ENCODE assay signal across 30 mouse cellular contexts in genomic region chr13:13476568-13476967, GRCm38 (mm10). TPM values are rescaled to one million over a fixed set of nuclear protein-coding genes. Genes with fewer than 3 reads are reported as not detected.
"Had no signal": no experiment of that assay in that cellular context is flagged by ENCODE, and none has a peak within 500 bp of the region (broad histone marks: within the 10 kb centered on the region; RNA-seq: fewer than 3 reads in every experiment).

No protein-coding gene starts in this region.

- H3K27me3 ChIP-seq: embryonic facial prominence, embryonic 12.5 days; embryonic facial prominence, embryonic 13.5 days; embryonic facial prominence, embryonic 15.5 days; forebrain, embryonic 12.5 days; forebrain, embryonic 13.5 days; forebrain, embryonic 15.5 days had no signal

- H3K27ac ChIP-seq: embryonic facial prominence, embryonic 10.5 days; embryonic facial prominence, embryonic 12.5 days; embryonic facial prominence, embryonic 13.5 days; embryonic facial prominence, embryonic 15.5 days; forebrain, embryonic 10.5 days; forebrain, embryonic 12.5 days; forebrain, embryonic 13.5 days; forebrain, embryonic 15.5 days; heart, adult 2 months had no signal

- H3K9ac ChIP-seq: embryonic facial prominence, embryonic 12.5 days; embryonic facial prominence, embryonic 13.5 days; embryonic facial prominence, embryonic 15.5 days; forebrain, embryonic 12.5 days; forebrain, embryonic 13.5 days; forebrain, embryonic 15.5 days; forebrain, postnatal 0 days had no signal

- H3K4me2 ChIP-seq: embryonic facial prominence, embryonic 12.5 days; embryonic facial prominence, embryonic 13.5 days; embryonic facial prominence, embryonic 15.5 days; forebrain, embryonic 12.5 days; forebrain, embryonic 13.5 days; forebrain, embryonic 15.5 days had no signal

- H3K4me3 ChIP-seq: embryonic facial prominence, embryonic 10.5 days; embryonic facial prominence, embryonic 12.5 days; embryonic facial prominence, embryonic 13.5 days; embryonic facial prominence, embryonic 15.5 days; erythroblast, embryonic 14.5 days; forebrain, embryonic 10.5 days; forebrain, embryonic 12.5 days; forebrain, embryonic 13.5 days; forebrain, embryonic 15.5 days; gastrocnemius, adult 2 months; heart, adult 2 months had no signal

- H3K36me3 ChIP-seq: forebrain, embryonic 12.5 days; forebrain, embryonic 15.5 days had no signal

- DNase-seq: cerebellum, adult 2 months; cerebellum, adult 8-10 months; cerebellum, adult 9-10 months; cerebellum, adult 9-11 months; cerebellum, postnatal 10 days; cerebellum, postnatal 14 days; cerebellum, postnatal 25 days; cerebellum, postnatal 36 days; embryo, embryonic 11 days; forebrain, postnatal 0 days; gastrocnemius, adult 2 months; gastrocnemius, postnatal 10 days; gastrocnemius, postnatal 14 days; gastrocnemius, postnatal 25 days; gastrocnemius, postnatal 36 days; heart, adult 18-20 months; heart, adult 2 months had no signal

- H3K4me1 ChIP-seq: embryonic facial prominence, embryonic 15.5 days; forebrain, embryonic 15.5 days had no signal

- ATAC-seq: forebrain, embryonic 13.5 days; forebrain, embryonic 14.5 days; forebrain, embryonic 15.5 days; forebrain, embryonic 16.5 days; forebrain, postnatal 0 days had no signal

- H3K9me3 ChIP-seq: embryonic facial prominence, embryonic 10.5 days; embryonic facial prominence, embryonic 12.5 days; embryonic facial prominence, embryonic 13.5 days; embryonic facial prominence, embryonic 15.5 days; forebrain, embryonic 10.5 days; forebrain, embryonic 12.5 days; forebrain, embryonic 13.5 days; forebrain, embryonic 15.5 days had no signal

RNA-seq across cellular contexts. Expression of gene Nid1, which starts 39.2 kb away (rescaled TPM):
- total RNA-seq: common myeloid progenitor, adult 5-6 weeks; granulocyte monocyte progenitor cell, adult 5-6 weeks had no signal
- polyA plus RNA-seq: erythroblast, embryonic 14.5 days had no signal
